Mouse (Mus musculus): ENCODE measurements around the gene Fbll1. TPM values are rescaled to one million over a fixed set of nuclear protein-coding genes. Genes with fewer than 3 reads are reported as not detected.
"Not testable (repeated sequence)": the region's sequence is repeated elsewhere in the genome, so short reads cannot be mapped to it uniquely, and the experiment has no call there.

The Fbll1 gene
- 82.5 and 83.9 TPM in 2 replicates for polyA plus RNA-seq (2012; rRNA removed)

DNA sequence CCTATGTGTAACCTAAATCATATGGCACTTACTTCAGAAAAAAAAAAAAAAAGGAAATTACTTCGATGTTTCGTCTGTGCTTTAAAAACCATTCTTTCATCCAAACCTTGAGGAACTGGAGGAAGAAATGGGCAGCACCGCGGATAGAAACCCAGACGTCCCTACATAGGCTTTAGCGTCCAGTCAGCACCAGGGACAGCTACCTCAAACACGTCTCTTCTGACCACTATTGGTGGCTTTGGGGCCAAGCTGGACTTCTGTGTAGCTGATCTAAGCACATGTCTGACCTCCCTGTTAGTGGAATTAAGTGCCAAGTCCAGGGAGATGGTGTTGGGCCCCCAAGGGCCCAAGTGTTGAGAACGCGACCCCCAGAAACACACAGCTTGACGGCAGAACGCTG lies at the start of gene Fbll1:
TSS of gene Fbll1 (minus strand) at position 11 of the 400 bp plus-strand sequence.
- TF ChIP-seq CTCF (IDR thresholded peaks at IDR 0.05; ENCODE audit: borderline replicate concordance, extremely low read depth, insufficient read depth, insufficient read length) (no peak), POLR2A (IDR thresholded peaks at IDR 0.05; ENCODE audit: borderline replicate concordance, extremely low read depth, insufficient read depth, insufficient read length, poor library complexity, severe bottlenecking) (no peak)
- DNase-seq (ENCODE audit: low read depth): peak; percentile 72

GRCm38 (mm10) chr11:35844299-35844698 lies 45.6 kb upstream of the Fbll1 start:
- DNase-seq (ENCODE audit: low read depth): no peak
- TF ChIP-seq POLR2A (IDR thresholded peaks at IDR 0.05; ENCODE audit: borderline replicate concordance, extremely low read depth, insufficient read depth, insufficient read length, poor library complexity, severe bottlenecking): no peak
- no peak for TF ChIP-seq CTCF (IDR thresholded peaks at IDR 0.05; ENCODE audit: borderline replicate concordance, extremely low read depth, insufficient read depth, insufficient read length)

- DNase-seq (ENCODE audit: low read depth): peak; percentile 37
Measured at GRCm38 (mm10) chr11:35842560-35842959, 43.9 kb upstream of the Fbll1 start.

- DNase-seq (ENCODE audit: low read depth): no peak
- TF ChIP-seq CTCF (IDR thresholded peaks at IDR 0.05; ENCODE audit: borderline replicate concordance, extremely low read depth, insufficient read depth, insufficient read length) (no peak), POLR2A (IDR thresholded peaks at IDR 0.05; ENCODE audit: borderline replicate concordance, extremely low read depth, insufficient read depth, insufficient read length, poor library complexity, severe bottlenecking) (no peak)
Measured at GRCm38 (mm10) chr11:35841738-35842325, 43.1 kb upstream of the Fbll1 start.

- not testable (repeated sequence) for DNase-seq (ENCODE audit: low read depth)
Measured at GRCm38 (mm10) chr11:35840806-35841205, 42.1 kb upstream of the Fbll1 start.

DNA sequence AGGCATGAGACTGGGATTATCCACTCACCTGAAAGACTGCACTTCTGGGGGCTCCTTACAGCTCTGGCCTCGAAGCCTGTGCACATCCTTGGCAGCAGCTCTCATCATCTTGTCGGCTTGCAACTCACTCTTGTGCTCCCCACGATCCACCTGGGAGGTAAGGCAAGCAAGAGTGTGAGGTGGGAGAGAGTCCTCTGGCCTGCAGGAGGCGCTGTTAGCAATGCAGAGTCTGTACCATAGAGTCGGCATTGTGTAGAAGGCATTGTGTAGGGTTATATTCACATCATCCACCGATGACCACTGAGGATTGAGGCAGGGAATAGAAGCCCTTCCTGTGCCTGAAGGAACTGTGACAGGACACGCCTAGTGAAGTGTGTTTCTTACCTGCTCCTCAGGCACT lies 41.6 kb upstream of the Fbll1 start:
- TF ChIP-seq POLR2A (IDR thresholded peaks at IDR 0.05; ENCODE audit: borderline replicate concordance, extremely low read depth, insufficient read depth, insufficient read length, poor library complexity, severe bottlenecking): no peak
- peak; percentile 43; the same call in 1 of the 2 replicates for TF ChIP-seq CTCF (IDR thresholded peaks at IDR 0.05; ENCODE audit: borderline replicate concordance, extremely low read depth, insufficient read depth, insufficient read length)
- no peak for DNase-seq (ENCODE audit: low read depth)

GRCm38 (mm10) chr11:35838345-35839338 lies 40.0 kb upstream of the Fbll1 start:
- peak; percentile 93 for DNase-seq (ENCODE audit: low read depth)
- TF ChIP-seq CTCF (IDR thresholded peaks at IDR 0.05; ENCODE audit: borderline replicate concordance, extremely low read depth, insufficient read depth, insufficient read length) (no peak), POLR2A (IDR thresholded peaks at IDR 0.05; ENCODE audit: borderline replicate concordance, extremely low read depth, insufficient read depth, insufficient read length, poor library complexity, severe bottlenecking) (no peak)

GRCm38 (mm10) chr11:35837156-35838126 lies 38.8 kb upstream of the Fbll1 start:
- TF ChIP-seq POLR2A (IDR thresholded peaks at IDR 0.05; ENCODE audit: borderline replicate concordance, extremely low read depth, insufficient read depth, insufficient read length, poor library complexity, severe bottlenecking): no peak
- TF ChIP-seq CTCF (IDR thresholded peaks at IDR 0.05; ENCODE audit: borderline replicate concordance, extremely low read depth, insufficient read depth, insufficient read length): no peak
- no peak for DNase-seq (ENCODE audit: low read depth)

- DNase-seq (ENCODE audit: low read depth): peak; percentile 97
- 0 out of 2 replicates have a peak, but pooled peaks have one; percentile 23 for TF ChIP-seq POLR2A (IDR thresholded peaks at IDR 0.05; ENCODE audit: borderline replicate concordance, extremely low read depth, insufficient read depth, insufficient read length, poor library complexity, severe bottlenecking)
- peak; percentile 92 for TF ChIP-seq CTCF (IDR thresholded peaks at IDR 0.05; ENCODE audit: borderline replicate concordance, extremely low read depth, insufficient read depth, insufficient read length)
Measured at GRCm38 (mm10) chr11:35834022-35834760, 35.5 kb upstream of the Fbll1 start, which contains the start of gene Rars. Gene Rars, minus strand, starts transcription at chr11:35834506.

DNA sequence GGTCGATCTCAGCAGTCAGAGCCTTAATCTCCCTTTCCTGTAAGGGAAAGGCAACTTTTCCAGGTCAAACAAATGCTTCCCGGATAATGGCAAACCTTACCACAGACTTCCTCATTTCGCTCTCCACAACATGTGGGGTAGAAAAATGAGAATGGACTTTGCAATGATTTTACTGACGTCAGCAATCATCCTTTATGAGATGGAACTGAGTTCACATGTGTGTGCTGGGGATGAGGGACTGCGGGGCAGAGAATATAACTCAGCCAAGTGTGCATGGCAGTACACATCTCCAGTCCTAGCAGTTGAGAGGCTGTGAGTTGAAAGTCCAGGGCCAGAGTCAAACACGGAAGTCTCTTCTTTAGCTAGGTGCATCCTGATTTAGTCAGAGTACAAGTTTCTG lies 34.6 kb upstream of the Fbll1 start:
- no peak for DNase-seq (ENCODE audit: low read depth)
- TF ChIP-seq CTCF (IDR thresholded peaks at IDR 0.05; ENCODE audit: borderline replicate concordance, extremely low read depth, insufficient read depth, insufficient read length) (no peak), POLR2A (IDR thresholded peaks at IDR 0.05; ENCODE audit: borderline replicate concordance, extremely low read depth, insufficient read depth, insufficient read length, poor library complexity, severe bottlenecking) (no peak)
